Mouse (Mus musculus) kidney, embryonic 14.5 days (tissue): ENCODE measurements around the gene Rrp12. TPM values are rescaled to one million over a fixed set of nuclear protein-coding genes. Genes with fewer than 3 reads are reported as not detected.

Experiments used
- ATAC-seq: fragments of 200-750 bp; cut with Nextera tagmentation; 2 replicates; pipeline ENCODE4 v1.8.0; 2017; ENCODE audit warnings: moderate number of reproducible peaks, mild to moderate bottlenecking, moderate TSS enrichment, moderate library complexity; ENCODE audit not compliant: low FRiP score, low TSS enrichment
- H3K27ac ChIP-seq: fragments of 300-500 bp; sonication (generic); 2 replicates; pipeline ENCODE4 v1.5.1; 2014; ENCODE audit warnings: low read depth, mild to moderate bottlenecking, low read length, moderate library complexity, mixed read lengths
- H3K27me3 ChIP-seq: fragments of 300-500 bp; sonication (generic); 2 replicates; pipeline ENCODE4 v1.6.1; 2014; ENCODE audit warnings: mild to moderate bottlenecking, low read length; ENCODE audit not compliant: control insufficient read depth, insufficient read depth
- H3K36me3 ChIP-seq: fragments of 300-500 bp; sonication (generic); 2 replicates; pipeline ENCODE4 v1.6.1; 2014; ENCODE audit warnings: low read length, mixed read lengths; ENCODE audit not compliant: control insufficient read depth, insufficient read depth
- H3K4me1 ChIP-seq: fragments of 300-500 bp; sonication (generic); 2 replicates; pipeline ENCODE4 v1.6.1; 2014; ENCODE audit warnings: low read length, mixed read lengths; ENCODE audit not compliant: control insufficient read depth, insufficient read depth
- H3K4me2 ChIP-seq: fragments of 300-500 bp; sonication (generic); replicated peaks from 2 replicates; pipeline ENCODE4 v1.6.1; 2014; ENCODE audit warnings: low read depth, mild to moderate bottlenecking, low read length
- H3K4me3 ChIP-seq: fragments of 300-500 bp; sonication (generic); 2 replicates; pipeline ENCODE4 v1.5.1; 2014; ENCODE audit warnings: mild to moderate bottlenecking, low read length
- H3K9ac ChIP-seq: fragments of 300-500 bp; sonication (generic); 2 replicates; pipeline ENCODE4 v1.6.1; 2014; ENCODE audit warnings: low read depth, mild to moderate bottlenecking, low read length, moderate library complexity
- H3K9me3 ChIP-seq: fragments of 300-500 bp; sonication (generic); 2 replicates; pipeline ENCODE4 v1.6.1; 2016; ENCODE audit warnings: low read length; ENCODE audit not compliant: control insufficient read depth
- WGBS: fragments of 180-500 bp; shearing (Covaris S2); extraction: QIAGEN DNeasy Blood & Tissue Kit; methylation state at CpG from one replicate; pipeline ENCODE4 v1.1.7; 2014; 5-methylcytosine and 5-hydroxymethylcytosine counted together
- polyA plus RNA-seq: library from polyadenylated mRNA; unstranded; fragments of >200 nt; fragmentation: Nextera tagmentation; extraction: Ambion mirVana; gene quantifications from 2 replicates; pipeline ENCODE4 v1.2.1, GENCODE M21; 2014

Gene Rrp12
- polyA plus RNA-seq, 1 experiment from 2014 or later = 15.8 TPM

DNA sequence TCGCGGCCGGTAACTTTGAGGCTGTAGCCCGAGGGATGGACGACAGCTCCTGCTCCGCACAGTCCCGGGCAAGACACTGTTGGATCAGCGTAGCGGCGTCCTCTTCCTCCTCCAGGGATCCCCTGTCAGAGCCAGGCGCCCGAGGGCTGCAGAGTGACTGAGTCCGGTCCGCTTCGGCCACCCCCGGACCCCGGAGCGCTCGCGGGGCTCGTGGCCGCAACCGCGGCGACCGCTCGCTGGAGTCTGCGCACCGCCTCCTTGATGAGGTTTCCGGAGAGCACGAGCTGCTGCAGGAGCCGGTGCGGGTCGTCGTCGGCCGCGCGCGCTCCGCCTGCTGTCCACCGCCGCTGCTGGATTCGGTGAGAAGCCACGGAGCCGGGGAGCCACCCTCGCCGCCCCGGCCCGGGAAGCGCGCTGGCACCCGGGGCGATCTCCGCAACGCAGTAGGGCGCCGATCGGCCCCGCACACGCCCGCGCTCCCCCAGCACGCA, 48.8 kb downstream of the Rrp12 start:
- Histone ChIP-seq H3K9me3 (no peaks in the 10 kb centered on the region), H3K27me3 (no peaks in the 10 kb centered on the region), H3K4me1 (peaks cover 21% of the 10 kb centered on the region; the same call in 1 of the 2 replicates), H3K9ac (peak overlapping the region; percentile 86), H3K27ac (peak overlapping the region; percentile 82), H3K36me3 (no peaks in the 10 kb centered on the region), H3K4me3 (peak overlapping the region; percentile 79), H3K4me2 (peak overlapping the region; percentile 97)
- ATAC-seq = peak; percentile 19
- WGBS = under 1% methylated on average over 64 of the region's 64 CpGs

DNA sequence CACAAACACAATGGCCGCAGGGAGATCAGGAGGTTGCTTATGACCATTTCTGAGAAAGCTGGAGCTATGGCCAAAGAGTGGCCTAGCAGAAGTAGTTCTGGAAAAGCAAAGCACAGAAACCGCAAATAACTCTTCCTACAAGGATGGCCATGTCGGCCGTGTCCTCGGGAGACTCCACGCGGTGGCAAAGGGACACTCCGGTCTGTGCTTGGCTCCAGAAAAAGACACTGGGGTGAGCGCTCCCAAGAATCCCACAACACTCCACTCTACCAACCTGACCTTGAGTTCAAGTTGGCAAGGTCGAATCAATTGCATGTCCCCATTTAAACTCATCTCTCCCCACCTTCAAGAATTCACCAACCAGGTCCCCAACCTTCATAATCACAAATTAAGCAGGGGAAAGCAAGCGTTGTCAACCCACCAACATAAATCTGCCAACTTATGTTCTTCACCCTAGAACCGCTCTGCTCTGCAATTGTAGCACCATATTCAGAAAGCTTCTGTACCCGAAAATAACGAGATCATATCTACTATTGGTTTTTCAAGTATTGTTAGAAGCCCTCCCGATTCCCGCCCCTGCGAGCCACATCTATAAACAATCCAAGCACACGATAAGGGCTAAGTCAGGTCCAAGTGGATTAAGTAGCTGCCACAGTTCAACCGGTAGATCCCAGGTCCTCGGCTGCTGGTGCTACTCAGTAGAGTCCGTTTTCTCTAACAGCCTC, 49.4 kb downstream of the Rrp12 start:
- Histone ChIP-seq H3K36me3 (no peaks in the 10 kb centered on the region), H3K27me3 (no peaks in the 10 kb centered on the region), H3K9ac (peak overlapping the region; percentile 86; the same call in 1 of the 2 replicates), H3K4me1 (peaks cover 19% of the 10 kb centered on the region; the same call in 1 of the 2 replicates), H3K27ac (0 out of 2 replicates have a peak overlapping the region, but pooled peaks have one; percentile 82), H3K9me3 (no peaks in the 10 kb centered on the region), H3K4me3 (peak overlapping the region; percentile 79), H3K4me2 (peak overlapping the region; percentile 97)
- 9% methylated on average over 21 of the region's 21 CpGs for WGBS
- ATAC-seq = no peak

DNA sequence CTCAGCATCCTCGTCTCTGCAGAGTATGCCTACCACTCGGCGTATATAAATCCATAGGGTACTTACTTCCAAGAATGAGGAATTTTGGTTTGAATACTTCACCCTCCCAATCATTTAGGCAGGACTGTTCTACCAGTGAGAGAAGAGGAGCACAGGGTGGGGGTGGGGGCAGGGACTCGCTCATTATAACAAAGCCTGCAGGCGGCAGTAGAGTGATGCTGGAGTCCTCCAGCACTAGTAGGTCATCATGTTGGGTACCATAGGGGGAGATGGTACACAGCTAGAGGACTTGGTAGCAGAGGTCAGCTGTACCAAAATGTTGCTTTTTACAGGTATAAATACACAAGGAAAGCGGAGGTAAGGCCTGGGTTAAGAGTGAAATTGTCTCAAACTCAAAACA, 51.6 kb downstream of the Rrp12 start:
- no peak overlapping the region for H3K9ac ChIP-seq
- H3K9me3 ChIP-seq = no peaks in the 10 kb centered on the region
- ATAC-seq = no peak
- no peaks in the 10 kb centered on the region for H3K27me3 ChIP-seq
- no peak overlapping the region for H3K4me3 ChIP-seq
- 88% methylated on average over 6 of the region's 6 CpGs for WGBS
- H3K27ac ChIP-seq = no peak overlapping the region
- H3K36me3 ChIP-seq = no peaks in the 10 kb centered on the region
- H3K4me1 ChIP-seq = 0 out of 2 replicates have a peak, but pooled peaks cover 6% of the 10 kb centered on the region
- no peak overlapping the region for H3K4me2 ChIP-seq

DNA sequence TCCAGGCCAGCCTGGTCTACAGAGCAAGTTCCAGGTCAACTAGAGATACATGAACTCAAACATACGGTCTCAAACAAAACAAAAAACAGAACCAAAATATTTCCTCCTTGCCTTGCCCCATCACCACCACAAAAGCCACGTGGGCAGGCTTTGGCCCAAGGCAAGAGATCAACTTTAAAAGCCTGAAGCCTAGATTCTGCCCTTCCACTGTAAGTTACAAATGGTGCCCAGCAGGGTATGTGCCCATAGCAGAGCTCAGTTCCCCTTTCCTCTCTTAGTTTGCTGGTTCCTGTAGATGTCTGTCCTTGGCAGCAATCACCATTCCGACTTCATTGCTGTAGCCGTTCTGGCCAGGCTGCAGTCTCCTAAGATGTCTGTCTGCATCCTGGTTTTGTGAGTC, 53.3 kb downstream of the Rrp12 start:
- WGBS = 84% methylated on average over 4 of the region's 4 CpGs
- 0 out of 2 replicates have a peak, but pooled peaks cover 6% of the 10 kb centered on the region for H3K4me1 ChIP-seq
- H3K9ac ChIP-seq = no peak overlapping the region
- H3K9me3 ChIP-seq = no peaks in the 10 kb centered on the region
- no peaks in the 10 kb centered on the region for H3K27me3 ChIP-seq
- no peaks in the 10 kb centered on the region for H3K36me3 ChIP-seq
- H3K27ac ChIP-seq = no peak overlapping the region
- ATAC-seq = no peak
- H3K4me3 ChIP-seq = no peak overlapping the region
- H3K4me2 ChIP-seq = no peak overlapping the region

DNA sequence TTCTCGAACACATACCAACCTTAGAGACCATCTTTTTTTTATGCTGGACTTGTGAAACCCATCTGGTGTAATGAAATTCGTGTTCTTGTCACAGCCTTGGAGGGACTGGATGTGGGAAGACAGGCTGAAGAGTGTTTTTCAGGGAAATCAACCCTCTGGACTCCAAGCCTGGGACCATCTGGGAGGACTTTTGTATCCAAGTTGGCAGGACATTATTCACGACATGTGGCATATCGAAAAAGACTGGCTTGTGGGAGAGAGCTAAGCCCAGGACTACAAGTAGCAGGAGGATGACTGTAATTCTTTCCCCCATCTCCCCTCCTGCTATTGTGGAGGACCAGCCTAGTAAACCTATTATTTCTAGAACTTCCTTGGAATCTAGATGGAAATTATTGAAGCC, 53.8 kb downstream of the Rrp12 start:
- Histone ChIP-seq H3K9me3 (no peaks in the 10 kb centered on the region), H3K9ac (no peak overlapping the region), H3K36me3 (no peaks in the 10 kb centered on the region), H3K4me2 (no peak overlapping the region), H3K4me1 (0 out of 2 replicates have a peak, but pooled peaks cover 6% of the 10 kb centered on the region), H3K27ac (no peak overlapping the region), H3K4me3 (no peak overlapping the region), H3K27me3 (no peaks in the 10 kb centered on the region)
- WGBS = 89% methylated on average over 4 of the region's 4 CpGs
- ATAC-seq = no peak

DNA sequence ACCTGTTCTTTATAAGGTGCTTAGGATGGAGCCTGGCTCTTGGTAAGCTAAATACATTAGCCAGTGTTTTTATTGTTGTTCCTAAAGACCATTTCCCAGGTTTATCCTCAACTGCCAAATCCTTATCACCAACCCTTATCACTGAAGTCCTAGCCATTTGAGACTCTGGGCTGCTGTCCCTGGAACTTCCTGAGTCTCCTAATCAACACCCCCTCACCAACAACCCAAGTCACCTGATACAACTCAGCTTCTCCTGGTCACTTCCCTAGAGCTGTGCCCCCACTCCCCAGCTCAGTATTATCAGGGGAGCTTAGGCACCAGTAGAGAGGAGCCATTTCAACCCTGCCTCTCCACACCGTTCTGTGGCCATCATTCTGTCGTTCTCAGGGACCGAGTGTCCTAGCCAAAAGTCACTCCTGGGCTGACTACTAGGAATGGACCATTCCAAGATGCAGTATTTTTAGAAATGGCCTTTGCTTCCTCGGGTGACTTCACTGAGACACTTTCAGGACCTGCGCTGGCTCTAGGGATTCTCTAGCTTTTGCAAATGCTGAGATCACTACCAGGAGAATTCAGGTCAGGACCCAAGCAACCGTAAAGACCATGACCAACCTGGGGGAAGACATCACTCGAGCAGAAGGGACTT, 54.7 kb downstream of the Rrp12 start:
- Histone ChIP-seq H3K9me3 (no peaks in the 10 kb centered on the region), H3K27ac (no peak overlapping the region), H3K4me2 (no peak overlapping the region), H3K27me3 (no peaks in the 10 kb centered on the region), H3K4me1 (0 out of 2 replicates have a peak, but pooled peaks cover 1% of the 10 kb centered on the region), H3K9ac (no peak overlapping the region), H3K4me3 (no peak overlapping the region), H3K36me3 (no peaks in the 10 kb centered on the region)
- 83% methylated on average over 7 of the region's 7 CpGs for WGBS
- ATAC-seq = no peak

DNA sequence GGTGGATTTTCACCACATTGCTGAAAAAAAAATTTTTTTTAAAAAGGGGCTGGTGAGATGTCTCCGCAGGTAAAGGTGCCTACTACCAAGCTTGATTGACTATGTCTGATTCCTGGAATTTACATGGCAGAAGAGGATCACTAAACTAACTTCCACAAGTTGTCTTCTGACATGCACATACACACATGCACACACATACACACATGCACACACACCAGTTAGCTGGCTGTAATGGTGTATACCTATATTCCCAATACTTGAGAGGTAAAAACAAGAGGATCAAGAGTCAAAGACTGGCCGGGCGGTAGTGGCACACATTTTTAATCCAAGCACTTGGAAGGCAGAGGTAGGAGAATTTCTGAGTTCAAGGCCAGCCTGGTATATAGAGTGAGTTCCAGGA, 56.3 kb downstream of the Rrp12 start:
- peaks cover 5% of the 10 kb centered on the region; the same call in 1 of the 2 replicates for H3K4me1 ChIP-seq
- H3K4me2 ChIP-seq = no peak overlapping the region
- no peaks in the 10 kb centered on the region for H3K36me3 ChIP-seq
- H3K9ac ChIP-seq = no peak overlapping the region
- H3K27me3 ChIP-seq = peaks cover 4% of the 10 kb centered on the region; the same call in 1 of the 2 replicates
- no peaks in the 10 kb centered on the region for H3K9me3 ChIP-seq
- no peak for ATAC-seq
- WGBS = 96% methylated on average over 3 of the region's 3 CpGs
- no peak overlapping the region for H3K4me3 ChIP-seq
- no peak overlapping the region for H3K27ac ChIP-seq

DNA sequence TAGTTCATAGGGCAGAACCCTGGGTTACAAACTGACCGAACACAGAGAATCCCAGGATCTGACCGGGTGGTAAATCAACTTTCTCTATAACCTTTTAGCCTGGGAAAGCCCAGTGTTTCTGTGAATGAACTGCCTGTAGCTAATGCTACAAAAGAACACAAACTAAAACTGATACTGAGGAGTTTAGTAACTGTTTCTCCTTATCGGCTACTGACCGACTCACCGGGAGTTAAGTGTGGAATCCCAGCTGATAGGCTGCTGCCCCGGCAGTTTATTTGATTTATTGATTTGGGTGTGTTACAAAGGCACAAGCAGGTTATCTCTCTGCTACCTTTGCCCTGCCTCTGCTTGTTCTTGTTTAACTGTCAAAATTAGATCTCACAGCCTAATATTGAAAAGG, 57.2 kb downstream of the Rrp12 start:
- 28% methylated on average over 6 of the region's 6 CpGs for WGBS

DNA sequence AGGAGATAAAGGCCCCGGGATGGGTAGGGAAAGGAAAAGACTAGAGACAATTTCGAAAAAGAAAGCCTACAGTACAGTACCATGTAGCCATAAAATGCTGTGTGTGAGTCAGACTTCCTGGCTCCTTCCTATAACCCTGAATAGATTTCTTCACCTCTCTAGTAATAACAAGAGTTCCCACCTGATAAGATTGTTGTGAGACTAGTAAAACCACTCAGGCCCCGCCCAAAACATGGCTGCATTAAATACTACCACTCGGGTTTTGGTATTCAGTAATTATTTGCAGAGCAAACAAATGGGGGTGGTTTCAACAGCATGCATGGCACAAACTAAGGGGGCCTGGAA, 58.1 kb downstream of the Rrp12 start:
- H3K4me3 ChIP-seq = no peak overlapping the region
- H3K9me3 ChIP-seq = no peaks in the 10 kb centered on the region
- no peak overlapping the region for H3K27ac ChIP-seq
- no peak for ATAC-seq
- H3K36me3 ChIP-seq = no peaks in the 10 kb centered on the region
- no peak overlapping the region for H3K9ac ChIP-seq
- H3K4me1 ChIP-seq = peaks cover 5% of the 10 kb centered on the region; the same call in 1 of the 2 replicates
- H3K4me2 ChIP-seq = no peak overlapping the region
- peaks cover 10% of the 10 kb centered on the region; the same call in 1 of the 2 replicates for H3K27me3 ChIP-seq
- 67% methylated on average over 4 of the region's 4 CpGs for WGBS

More for the DNA sequence above, 57.2 kb downstream of the Rrp12 start:
- Histone ChIP-seq H3K27me3 (peaks cover 4% of the 10 kb centered on the region; the same call in 1 of the 2 replicates), H3K4me1 (peaks cover 5% of the 10 kb centered on the region; the same call in 1 of the 2 replicates), H3K9ac (no peak overlapping the region), H3K36me3 (no peaks in the 10 kb centered on the region), H3K9me3 (no peaks in the 10 kb centered on the region), H3K4me2 (no peak overlapping the region), H3K4me3 (no peak overlapping the region), H3K27ac (no peak overlapping the region)
- no peak for ATAC-seq
